Mouse (Mus musculus) heart, adult 2 months (tissue): ENCODE measurements at regions not wholly inside any gene's neighbourhood (a gene's known extent, or its start where the extent isn't known, plus 50 kb on each side); places are given as distances from the start of the nearest gene placed in this dataset.

ENCODE experiments used
- DNase-seq, 2 experiments: peaks; one replicate each; pipeline ENCODE4 v3.0.0; 2021
- H3K27ac ChIP-seq: fragments of 200-600 bp; 2 replicates; pipeline ENCODE4 v1.8.1; 2022
- H3K27me3 ChIP-seq: fragments of 200-500 bp; 2 replicates; pipeline ENCODE4 v1.6.1; 2012; ENCODE audit warnings: mild to moderate bottlenecking, low read length, inconsistent platforms, mixed read lengths; ENCODE audit not compliant: control insufficient read depth, insufficient read depth
- H3K36me3 ChIP-seq: fragments of 200-500 bp; 2 replicates; pipeline ENCODE4 v1.6.1; 2012; ENCODE audit warnings: low read length, inconsistent platforms; ENCODE audit not compliant: control insufficient read depth, insufficient read depth
- H3K4me1 ChIP-seq: fragments of 200-500 bp; 2 replicates; pipeline ENCODE4 v1.6.1; 2011; ENCODE audit warnings: low read length; ENCODE audit not compliant: control insufficient read depth, insufficient read depth
- H3K4me3 ChIP-seq: fragments of 200-600 bp; 2 replicates; pipeline ENCODE4 v1.8.1; 2022
- H3K79me2 ChIP-seq: fragments of 200-500 bp; replicated peaks from 2 replicates; pipeline ENCODE4 v1.6.1; 2012; ENCODE audit warnings: mild to moderate bottlenecking, inconsistent platforms, low read length, moderate library complexity, mixed read lengths; ENCODE audit not compliant: control insufficient read depth, insufficient read depth
- H3K9ac ChIP-seq: fragments of 200-500 bp; 2 replicates; pipeline ENCODE4 v1.6.1; 2012; ENCODE audit warnings: low read depth, mild to moderate bottlenecking, control low read depth, inconsistent platforms, low read length, mixed read lengths
- CTCF ChIP-seq: fragments of 200-600 bp; IDR thresholded peaks from 2 replicates; pipeline ENCODE4 v1.8.1; 2022; ENCODE audit warnings: antibody characterized with exemption, mild to moderate bottlenecking, moderate library complexity
- EP300 ChIP-seq: fragments of 200-500 bp; IDR thresholded peaks from 2 replicates; pipeline ENCODE4 v1.6.1; 2011; ENCODE audit warnings: low read depth, low read length, control low read depth; ENCODE audit not compliant: insufficient read depth
- POLR2A ChIP-seq: fragments of 200-500 bp; IDR thresholded peaks from 2 replicates; pipeline ENCODE4 v1.6.1; 2011; ENCODE audit warnings: mild to moderate bottlenecking, low read depth, low read length, control low read depth; ENCODE audit not compliant: insufficient read depth
- WGBS: fragments of 180-500 bp; shearing (Covaris S2); methylation state at CpG from one replicate; pipeline ENCODE4 v1.1.7; 2018; 5-methylcytosine and 5-hydroxymethylcytosine counted together
- intact Hi-C: fragments of 180-260 bp; cut with DNase I; formaldehyde crosslinking; loops from one replicate; pipeline ENCODE4 v1.15.1; 2025

DNA sequence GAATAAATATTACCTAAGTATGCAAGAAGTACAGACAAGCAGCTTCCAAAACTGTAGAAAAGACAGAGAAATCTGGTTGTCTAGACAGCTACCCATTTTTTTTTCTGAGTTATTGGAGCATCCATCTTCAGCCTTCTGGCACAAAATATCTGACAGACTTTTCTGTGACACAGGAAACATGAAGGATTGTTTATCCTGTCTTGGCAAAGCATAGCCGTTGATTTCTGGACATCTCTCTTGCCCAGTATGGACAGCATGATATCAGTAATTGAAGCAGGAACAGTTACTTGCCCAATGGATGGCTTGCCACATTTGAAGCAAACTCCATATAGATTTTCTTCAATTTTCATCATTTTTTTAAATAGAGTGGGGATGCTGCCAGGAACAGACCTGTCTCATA, 96.1 kb upstream of the Naaladl2 start:
- no peak overlapping the region for H3K9ac ChIP-seq
- WGBS, result 60% methylated on average over 1 of the region's 1 CpGs
- no peak overlapping the region for H3K4me3 ChIP-seq
- H3K79me2 ChIP-seq, result no peaks in the 10 kb centered on the region
- no peak for DNase-seq
- intact Hi-C loops, result no loop called here
- H3K27ac ChIP-seq, result no peak overlapping the region
- TF ChIP-seq EP300 (no peak), CTCF (no peak), POLR2A (no peak)
- no peaks in the 10 kb centered on the region for H3K27me3 ChIP-seq
- H3K36me3 ChIP-seq, result no peaks in the 10 kb centered on the region
- H3K4me1 ChIP-seq, result no peaks in the 10 kb centered on the region

DNA sequence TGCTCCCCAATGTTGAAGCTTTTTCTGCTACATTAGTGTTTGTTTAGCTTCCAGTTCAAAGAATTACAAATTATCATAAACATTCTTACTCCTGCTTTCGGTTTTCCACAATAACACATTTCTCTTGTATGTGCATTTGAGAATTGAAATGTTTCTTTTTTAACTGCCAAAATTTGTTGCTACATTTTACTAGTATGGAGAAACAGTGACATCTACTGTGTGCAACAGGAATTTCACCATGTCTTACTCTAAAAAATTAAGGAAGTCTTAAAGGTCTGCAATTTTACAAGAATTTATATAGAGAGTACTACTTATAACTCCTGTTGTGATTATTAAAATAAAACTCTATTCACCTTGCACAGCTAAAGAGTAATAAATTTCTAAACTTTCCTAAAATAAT, 76.5 kb upstream of the Naaladl2 start:
- Histone ChIP-seq H3K36me3 (no peaks in the 10 kb centered on the region), H3K9ac (no peak overlapping the region), H3K4me3 (no peak overlapping the region), H3K27ac (no peak overlapping the region), H3K4me1 (no peaks in the 10 kb centered on the region), H3K27me3 (no peaks in the 10 kb centered on the region), H3K79me2 (no peaks in the 10 kb centered on the region)
- peak; percentile 72 for TF ChIP-seq CTCF
- no peak for TF ChIP-seq POLR2A
- WGBS, result 47% methylated on average over 1 of the region's 1 CpGs
- no peak for DNase-seq
- intact Hi-C loops, result no loop called here

DNA sequence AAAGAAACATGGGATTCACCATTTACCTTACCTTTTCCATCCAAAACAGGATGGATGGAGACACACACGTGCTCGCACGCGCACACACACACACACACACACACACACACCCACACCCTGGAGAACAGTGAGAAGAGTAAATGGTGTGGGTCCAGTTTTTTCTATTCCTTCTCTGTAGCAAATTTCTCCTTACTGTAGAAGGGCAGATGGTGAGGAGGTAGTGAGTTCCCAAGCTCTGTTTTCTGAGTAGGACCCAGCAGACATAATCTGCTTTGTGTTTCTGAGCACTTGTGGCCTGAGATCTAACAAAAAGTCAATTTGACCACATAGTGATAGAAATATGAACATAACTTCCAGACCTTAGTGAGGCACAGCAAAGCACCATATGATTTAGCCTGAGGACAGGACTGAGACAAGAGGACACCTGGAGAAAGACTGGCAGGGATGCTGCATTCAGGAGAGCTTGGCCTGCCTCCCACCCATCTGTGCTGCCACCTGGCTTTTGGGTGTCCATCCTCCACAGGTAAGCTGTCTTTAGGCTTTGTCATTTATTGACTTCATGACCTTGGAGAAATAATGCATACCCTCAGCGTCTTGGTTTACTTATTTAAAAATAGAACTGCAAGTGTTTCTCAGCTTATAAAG, 64.1 kb upstream of the Naaladl2 start:
- H3K4me3 ChIP-seq, result no peak overlapping the region
- H3K27ac ChIP-seq, result no peak overlapping the region
- no peak for DNase-seq
- H3K79me2 ChIP-seq, result no peaks in the 10 kb centered on the region
- intact Hi-C loops, result no loop called here
- H3K27me3 ChIP-seq, result no peaks in the 10 kb centered on the region
- TF ChIP-seq EP300, result no peak
- TF ChIP-seq CTCF, result no peak
- TF ChIP-seq POLR2A, result no peak
- 91% methylated on average over 5 of the region's 5 CpGs for WGBS
- H3K4me1 ChIP-seq, result no peaks in the 10 kb centered on the region
- no peaks in the 10 kb centered on the region for H3K36me3 ChIP-seq
- H3K9ac ChIP-seq, result no peak overlapping the region
